Mouse (Mus musculus): ENCODE results near the gene Hoxa2.
A peak's percentile ranks its signal among the peaks of the same experiment; 100 is the strongest.

Gene Hoxa2

GRCm38 (mm10) chr6:52177806-52178205 is 13.2 kb upstream of the Hoxa2 start:
- no peak for TF ChIP-seq GATA4 (IDR thresholded peaks at IDR 0.05; ENCODE audit: insufficient replicate concordance, low read length)

GRCm38 (mm10) chr6:52177061-52177735 is 12.6 kb upstream of the Hoxa2 start, which contains the start of gene 5730596B20Rik:
Gene 5730596B20Rik, plus strand, starts transcription at chr6:52177498.
- no peak for TF ChIP-seq GATA4 (IDR thresholded peaks at IDR 0.05; ENCODE audit: insufficient replicate concordance, low read length)

- TF ChIP-seq GATA4 (IDR thresholded peaks at IDR 0.05; ENCODE audit: insufficient replicate concordance, low read length): no peak
These were observed 11.8 kb upstream of the Hoxa2 start for GRCm38 (mm10) chr6:52176391-52176790.

GRCm38 (mm10) chr6:52175864-52176263 is 11.2 kb upstream of the Hoxa2 start:
- no peak for TF ChIP-seq GATA4 (IDR thresholded peaks at IDR 0.05; ENCODE audit: insufficient replicate concordance, low read length)

GRCm38 (mm10) chr6:52174968-52175751 is 10.5 kb upstream of the Hoxa2 start:
- peak; percentile 60; the same call in 1 of the 2 replicates for TF ChIP-seq GATA4 (IDR thresholded peaks at IDR 0.05; ENCODE audit: insufficient replicate concordance, low read length)

- TF ChIP-seq GATA4 (IDR thresholded peaks at IDR 0.05; ENCODE audit: insufficient replicate concordance, low read length): no peak
These were observed 9.0 kb upstream of the Hoxa2 start for GRCm38 (mm10) chr6:52173648-52174047.

GRCm38 (mm10) chr6:52172501-52172900 is 7.9 kb upstream of the Hoxa2 start:
- TF ChIP-seq GATA4 (IDR thresholded peaks at IDR 0.05; ENCODE audit: insufficient replicate concordance, low read length): no peak

GRCm38 (mm10) chr6:52171938-52172337 is 7.3 kb upstream of the Hoxa2 start:
- TF ChIP-seq GATA4 (IDR thresholded peaks at IDR 0.05; ENCODE audit: insufficient replicate concordance, low read length): no peak

- no peak for TF ChIP-seq GATA4 (IDR thresholded peaks at IDR 0.05; ENCODE audit: insufficient replicate concordance, low read length)
These were observed 6.7 kb upstream of the Hoxa2 start for GRCm38 (mm10) chr6:52171331-52171730.

- peak; percentile 73; the same call in 1 of the 2 replicates for TF ChIP-seq GATA4 (IDR thresholded peaks at IDR 0.05; ENCODE audit: insufficient replicate concordance, low read length)
These were observed 6.2 kb upstream of the Hoxa2 start for GRCm38 (mm10) chr6:52170898-52171223.

- no peak for TF ChIP-seq GATA4 (IDR thresholded peaks at IDR 0.05; ENCODE audit: insufficient replicate concordance, low read length)
These were observed 5.7 kb upstream of the Hoxa2 start for GRCm38 (mm10) chr6:52170166-52170897.

GRCm38 (mm10) chr6:52169499-52170165 is 5.0 kb upstream of the Hoxa2 start:
- peak; percentile 42; the same call in 1 of the 2 replicates for TF ChIP-seq GATA4 (IDR thresholded peaks at IDR 0.05; ENCODE audit: insufficient replicate concordance, low read length)

GRCm38 (mm10) chr6:52168191-52169055 is 3.8 kb upstream of the Hoxa2 start:
- no peak for TF ChIP-seq GATA4 (IDR thresholded peaks at IDR 0.05; ENCODE audit: insufficient replicate concordance, low read length)

- TF ChIP-seq GATA4 (IDR thresholded peaks at IDR 0.05; ENCODE audit: insufficient replicate concordance, low read length): no peak
These were observed 3.1 kb upstream of the Hoxa2 start for GRCm38 (mm10) chr6:52167736-52168161.

Data from liver, adult (tissue).